Mouse (Mus musculus): ENCODE data around the gene Pck1. TPM values are rescaled to one million over a fixed set of nuclear protein-coding genes. Genes with fewer than 3 reads are reported as not detected.

Pck1 gene
- polyA plus RNA-seq, 1 experiment = 0.04 TPM

- TF ChIP-seq POLR2A (IDR thresholded peaks at IDR 0.05; ENCODE audit: extremely low read depth, insufficient read depth, low read length) = no peak
- TF ChIP-seq CTCF (IDR thresholded peaks at IDR 0.05; ENCODE audit: extremely low read depth, insufficient read depth, low read length) = peak; percentile 94
- Histone ChIP-seq H3K4me3 (ENCODE audit: insufficient read depth, low read length) (no peak overlapping the region), H3K4me1 (ENCODE audit: control insufficient read depth, insufficient read depth, low read length) (no peaks in the 10 kb centered on the region), H3K27ac (ENCODE audit: insufficient read depth, low read length) (no peak overlapping the region)
Measured at GRCm38 (mm10) chr2:173186047-173186943, 33.4 kb downstream of the Pck1 start.

GRCm38 (mm10) chr2:173187182-173187855, 34.5 kb downstream of the Pck1 start:
- TF ChIP-seq CTCF (IDR thresholded peaks at IDR 0.05; ENCODE audit: extremely low read depth, insufficient read depth, low read length) (no peak), POLR2A (IDR thresholded peaks at IDR 0.05; ENCODE audit: extremely low read depth, insufficient read depth, low read length) (no peak)
- Histone ChIP-seq H3K27ac (ENCODE audit: insufficient read depth, low read length) (no peak overlapping the region), H3K4me1 (ENCODE audit: control insufficient read depth, insufficient read depth, low read length) (no peaks in the 10 kb centered on the region), H3K4me3 (ENCODE audit: insufficient read depth, low read length) (no peak overlapping the region)

GRCm38 (mm10) chr2:173194796-173195195, 41.9 kb downstream of the Pck1 start:
- Histone ChIP-seq H3K27ac (ENCODE audit: insufficient read depth, low read length) (no peak overlapping the region), H3K4me1 (ENCODE audit: control insufficient read depth, insufficient read depth, low read length) (no peaks in the 10 kb centered on the region), H3K4me3 (ENCODE audit: insufficient read depth, low read length) (no peak overlapping the region)
- TF ChIP-seq CTCF (IDR thresholded peaks at IDR 0.05; ENCODE audit: extremely low read depth, insufficient read depth, low read length) = no peak
- no peak for TF ChIP-seq POLR2A (IDR thresholded peaks at IDR 0.05; ENCODE audit: extremely low read depth, insufficient read depth, low read length)

GRCm38 (mm10) chr2:173202924-173203689, 50.3 kb downstream of the Pck1 start:
- TF ChIP-seq POLR2A (IDR thresholded peaks at IDR 0.05; ENCODE audit: extremely low read depth, insufficient read depth, low read length) (no peak), CTCF (IDR thresholded peaks at IDR 0.05; ENCODE audit: extremely low read depth, insufficient read depth, low read length) (no peak)
- no peak overlapping the region for H3K4me3 ChIP-seq (ENCODE audit: insufficient read depth, low read length)
- H3K27ac ChIP-seq (ENCODE audit: insufficient read depth, low read length) = no peak overlapping the region
- no peaks in the 10 kb centered on the region for H3K4me1 ChIP-seq (ENCODE audit: control insufficient read depth, insufficient read depth, low read length)

GRCm38 (mm10) chr2:173203726-173204125, 50.9 kb downstream of the Pck1 start:
- no peak overlapping the region for H3K4me3 ChIP-seq (ENCODE audit: insufficient read depth, low read length)
- TF ChIP-seq POLR2A (IDR thresholded peaks at IDR 0.05; ENCODE audit: extremely low read depth, insufficient read depth, low read length) = no peak
- no peak for TF ChIP-seq CTCF (IDR thresholded peaks at IDR 0.05; ENCODE audit: extremely low read depth, insufficient read depth, low read length)
- H3K27ac ChIP-seq (ENCODE audit: insufficient read depth, low read length) = no peak overlapping the region
- no peaks in the 10 kb centered on the region for H3K4me1 ChIP-seq (ENCODE audit: control insufficient read depth, insufficient read depth, low read length)

GRCm38 (mm10) chr2:173204671-173205070, 51.8 kb downstream of the Pck1 start:
- no peak overlapping the region for H3K4me3 ChIP-seq (ENCODE audit: insufficient read depth, low read length)
- H3K4me1 ChIP-seq (ENCODE audit: control insufficient read depth, insufficient read depth, low read length) = no peaks in the 10 kb centered on the region
- no peak for TF ChIP-seq CTCF (IDR thresholded peaks at IDR 0.05; ENCODE audit: extremely low read depth, insufficient read depth, low read length)
- no peak for TF ChIP-seq POLR2A (IDR thresholded peaks at IDR 0.05; ENCODE audit: extremely low read depth, insufficient read depth, low read length)
- H3K27ac ChIP-seq (ENCODE audit: insufficient read depth, low read length) = no peak overlapping the region

GRCm38 (mm10) chr2:173205563-173206099, 52.8 kb downstream of the Pck1 start:
- Histone ChIP-seq H3K4me1 (ENCODE audit: control insufficient read depth, insufficient read depth, low read length) (no peaks in the 10 kb centered on the region), H3K27ac (ENCODE audit: insufficient read depth, low read length) (no peak overlapping the region), H3K4me3 (ENCODE audit: insufficient read depth, low read length) (no peak overlapping the region)
- TF ChIP-seq POLR2A (IDR thresholded peaks at IDR 0.05; ENCODE audit: extremely low read depth, insufficient read depth, low read length) (no peak), CTCF (IDR thresholded peaks at IDR 0.05; ENCODE audit: extremely low read depth, insufficient read depth, low read length) (no peak)

GRCm38 (mm10) chr2:173207051-173207450, 54.2 kb downstream of the Pck1 start:
- TF ChIP-seq POLR2A (IDR thresholded peaks at IDR 0.05; ENCODE audit: extremely low read depth, insufficient read depth, low read length) = no peak
- TF ChIP-seq CTCF (IDR thresholded peaks at IDR 0.05; ENCODE audit: extremely low read depth, insufficient read depth, low read length) = no peak
- H3K4me1 ChIP-seq (ENCODE audit: control insufficient read depth, insufficient read depth, low read length) = no peaks in the 10 kb centered on the region
- no peak overlapping the region for H3K27ac ChIP-seq (ENCODE audit: insufficient read depth, low read length)
- H3K4me3 ChIP-seq (ENCODE audit: insufficient read depth, low read length) = no peak overlapping the region

Other genes starting within 250 kb of the Pck1 start
- gene Bmp7, start 212.7 kb upstream of the Pck1 start, polyA plus RNA-seq (2012; rRNA removed) = 8.1 and 9.4 TPM in 2 replicates
- 0.36 and 0.67 TPM in 2 replicates for gene Spo11, start 175.3 kb upstream of the Pck1 start, polyA plus RNA-seq (2012; rRNA removed)
- 68.4 and 79.6 TPM in 2 replicates for gene Rae1, start 152.9 kb upstream of the Pck1 start, polyA plus RNA-seq (2012; rRNA removed)
- gene Rbm38, start 132.6 kb upstream of the Pck1 start, polyA plus RNA-seq (2012; rRNA removed) = 5.2 and 5.9 TPM in 2 replicates
- gene Ctcfl, start 33.5 kb upstream of the Pck1 start, polyA plus RNA-seq (2012; rRNA removed) = not detected in 2 replicates
- 0.55 and 1.0 TPM in 2 replicates for gene Zbp1, start 65.9 kb downstream of the Pck1 start, polyA plus RNA-seq (2012; rRNA removed)
- gene Pmepa1, start 123.5 kb downstream of the Pck1 start, polyA plus RNA-seq (2012; rRNA removed) = 39.8 and 42.3 TPM in 2 replicates

All from cortical plate, adult 2 months (tissue).